Mouse (Mus musculus): ENCODE results near the gene Atm.

DNA sequence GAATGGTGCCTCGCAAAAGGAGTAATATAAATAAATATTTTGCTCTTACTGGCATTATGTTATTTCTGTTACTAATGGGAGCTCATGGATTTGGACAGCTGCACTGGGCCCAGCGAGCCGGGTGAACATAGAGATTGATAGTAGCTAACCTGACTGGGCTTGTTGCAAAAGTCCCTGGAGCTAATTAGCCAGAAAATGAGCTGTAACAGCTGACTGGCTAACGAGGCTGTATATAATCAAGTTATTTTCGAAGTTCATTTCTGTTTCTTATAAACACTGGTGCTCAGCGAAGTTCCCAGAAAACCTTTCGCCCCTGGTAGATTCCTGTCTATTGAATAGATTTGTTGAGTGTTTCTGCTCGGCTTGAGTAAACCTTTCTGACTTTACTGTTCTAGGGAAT lies 133.5 kb downstream of the Atm start:
- TF ChIP-seq POLR2A (IDR thresholded peaks at IDR 0.05; ENCODE audit: insufficient read depth, low read depth, low read length) (no peak), CTCF (IDR thresholded peaks at IDR 0.05; ENCODE audit: insufficient read depth, low read depth, low read length) (no peak)

Data from olfactory bulb, adult 2 months (tissue).